Mouse (Mus musculus) G1E (cell line): ENCODE results near the gene Rasgef1b. TPM values are rescaled to one million over a fixed set of nuclear protein-coding genes. Genes with fewer than 3 reads are reported as not detected.

Experiments
- ATAC-seq: 2 replicates; pipeline ENCODE4 v1.8.0; 2016; ENCODE audit warnings: mild to moderate bottlenecking; ENCODE audit not compliant: insufficient number of reproducible peaks, poor library complexity, low FRiP score, severe bottlenecking; ENCODE audit errors: extremely low read depth
- DNase-seq: peaks from one replicate; pipeline ENCODE4 v3.0.0; 2012; ENCODE audit warnings: low spot score
- H3K27me3 ChIP-seq: 2 replicates; pipeline ENCODE4 v1.6.1; 2012; ENCODE audit warnings: mild to moderate bottlenecking, low read length, inconsistent platforms; ENCODE audit not compliant: insufficient read depth
- H3K36me3 ChIP-seq: replicated peaks from 2 replicates; pipeline ENCODE3; 2012; ENCODE audit warnings: mild to moderate bottlenecking, inconsistent platforms
- H3K4me1 ChIP-seq: 2 replicates; pipeline ENCODE4 v1.6.1; 2012; ENCODE audit warnings: low read depth, low read length, inconsistent platforms, mixed read lengths; ENCODE audit not compliant: insufficient read depth
- H3K4me3 ChIP-seq: 2 replicates; pipeline ENCODE4 v1.5.1; 2012; ENCODE audit warnings: low read depth, mild to moderate bottlenecking, inconsistent platforms, low read length, moderate library complexity, mixed read lengths
- H3K9me3 ChIP-seq: replicated peaks from 2 replicates; pipeline ENCODE4 v1.6.1; 2012; ENCODE audit warnings: inconsistent platforms
- CTCF ChIP-seq: IDR thresholded peaks from 2 replicates; pipeline ENCODE4 v1.5.1; 2012; ENCODE audit warnings: low read depth, low read length, inconsistent platforms, mixed read lengths
- GATA1 ChIP-seq: IDR thresholded peaks from 2 replicates; pipeline ENCODE4 v1.6.1; 2012; ENCODE audit warnings: borderline replicate concordance, low read length, inconsistent platforms, mixed read lengths
- GATA2 ChIP-seq: IDR thresholded peaks from 2 replicates; pipeline ENCODE4 v1.6.1; 2012; ENCODE audit warnings: low read depth, low read length, inconsistent platforms, borderline replicate concordance
- POLR2AphosphoS5 ChIP-seq: IDR thresholded peaks from 2 replicates; pipeline ENCODE4 v1.6.1; 2012; ENCODE audit warnings: low read depth, low read length, inconsistent platforms; ENCODE audit not compliant: insufficient replicate concordance
- TAL1 ChIP-seq: conservative IDR thresholded peaks from 2 replicates; pipeline ENCODE4 v1.6.1; 2012; ENCODE audit warnings: low read depth, low read length, inconsistent platforms, mixed read lengths
- polyA plus RNA-seq: library from polyadenylated mRNA; stranded (reverse); fragments of >175 nt; gene quantifications from 2 replicates; pipeline ENCODE4 v1.2.3, GENCODE M21; 2012
- total RNA-seq, 2 experiments: library from RNA; stranded (forward) in 1 of 2; stranded (reverse) in 1 of 2; fragments of 200-1000 nt in 1 of 2; fragments of >200 nt in 1 of 2; fragmentation: Nextera tagmentation in 1 of 2; gene quantifications; 2 replicates each; pipeline ENCODE4 v1.2.3; 2014 to 2017

Rasgef1b gene
- total and polyA plus RNA-seq, 3 experiments = 0.38 TPM; not detected in 2

DNA sequence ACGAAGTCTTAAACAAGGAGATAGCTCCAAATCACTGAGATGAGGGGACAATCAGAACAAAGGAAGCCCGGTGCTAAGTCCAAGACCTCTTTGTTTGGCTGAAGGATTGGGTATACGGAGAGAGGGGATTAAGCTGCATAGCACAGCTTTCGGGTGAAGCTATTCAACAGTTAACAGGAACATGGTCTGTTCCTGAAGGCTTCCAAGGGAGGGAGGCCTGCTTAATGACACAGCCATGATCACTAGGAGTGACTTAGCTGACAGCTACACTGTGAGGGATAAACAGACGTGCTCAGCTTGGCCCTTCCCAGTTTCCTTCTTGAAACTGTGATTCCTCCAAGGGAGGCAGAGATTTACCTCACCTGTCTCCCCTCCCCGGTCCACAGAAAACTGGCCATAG, 41.0 kb downstream of the Rasgef1b start:
- Histone ChIP-seq H3K9me3 (peaks cover 65% of the 10 kb centered on the region), H3K4me3 (no peak overlapping the region), H3K4me1 (no peaks in the 10 kb centered on the region), H3K27me3 (no peaks in the 10 kb centered on the region), H3K36me3 (no peaks in the 10 kb centered on the region)
- ATAC-seq = no peak
- DNase-seq = no peak
- TF ChIP-seq GATA2 (no peak), GATA1 (no peak), CTCF (no peak), TAL1 (no peak), POLR2AphosphoS5 (no peak)

DNA sequence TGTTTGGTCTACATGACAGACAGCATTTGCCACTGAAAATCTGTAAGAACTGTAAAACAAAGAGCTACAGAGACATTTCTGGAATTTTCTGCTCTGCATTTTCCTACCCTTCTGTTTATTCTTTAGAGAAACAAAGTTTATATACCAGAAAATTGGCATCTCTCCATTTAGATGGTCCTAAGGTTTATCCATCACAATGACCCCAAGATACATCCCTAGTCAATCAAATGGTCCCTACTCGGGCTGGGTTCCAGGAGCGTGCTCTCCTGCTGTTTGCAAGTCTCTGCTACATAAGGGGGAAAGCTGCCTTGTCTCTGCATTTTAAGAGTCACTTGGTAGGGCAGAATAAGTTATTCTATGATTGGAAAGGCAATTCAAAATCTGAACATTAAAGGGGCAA, 44.8 kb downstream of the Rasgef1b start:
- H3K36me3 ChIP-seq = no peaks in the 10 kb centered on the region
- no peaks in the 10 kb centered on the region for H3K27me3 ChIP-seq
- DNase-seq (no peak), ATAC-seq (no peak)
- peaks cover 52% of the 10 kb centered on the region for H3K9me3 ChIP-seq
- no peaks in the 10 kb centered on the region for H3K4me1 ChIP-seq
- no peak overlapping the region for H3K4me3 ChIP-seq
- TF ChIP-seq CTCF (no peak), GATA1 (no peak), GATA2 (no peak), TAL1 (no peak), POLR2AphosphoS5 (no peak)

DNA sequence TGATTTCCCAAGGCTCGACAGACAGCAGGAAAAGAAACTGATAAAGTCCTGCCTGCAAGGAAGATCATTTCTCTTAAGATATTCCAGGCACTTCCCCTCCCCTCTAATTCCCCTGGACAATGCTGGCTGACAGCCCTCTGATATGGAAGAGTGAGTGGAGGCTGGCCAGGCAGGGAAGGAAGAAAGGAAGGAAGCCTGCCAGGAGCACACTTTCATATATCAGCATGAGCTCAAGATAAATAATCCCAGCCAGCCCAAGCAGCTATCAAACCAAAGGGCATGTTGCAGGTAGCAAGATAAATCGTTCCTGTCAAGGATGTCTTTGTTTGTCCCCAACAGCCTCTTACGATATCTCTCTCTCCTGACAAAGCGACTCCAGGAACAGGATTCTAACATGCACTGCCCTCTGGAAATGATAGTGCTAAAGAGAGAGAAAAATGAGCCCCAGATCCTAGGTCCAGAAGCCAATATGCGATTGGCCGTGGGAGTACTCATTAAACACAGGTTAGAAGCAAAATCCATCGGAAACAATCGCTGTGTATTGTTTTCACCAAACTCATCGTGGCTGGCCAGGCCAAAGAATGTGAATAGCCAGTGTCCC, 58.8 kb downstream of the Rasgef1b start:
- no peaks in the 10 kb centered on the region for H3K27me3 ChIP-seq
- no peaks in the 10 kb centered on the region for H3K4me1 ChIP-seq
- H3K36me3 ChIP-seq = no peaks in the 10 kb centered on the region
- no peak for ATAC-seq
- no peak for DNase-seq
- no peak overlapping the region for H3K4me3 ChIP-seq
- no peak for TF ChIP-seq GATA1
- TF ChIP-seq CTCF = no peak
- no peak for TF ChIP-seq GATA2
- no peak for TF ChIP-seq POLR2AphosphoS5
- no peak for TF ChIP-seq TAL1
- H3K9me3 ChIP-seq = peaks cover 72% of the 10 kb centered on the region

DNA sequence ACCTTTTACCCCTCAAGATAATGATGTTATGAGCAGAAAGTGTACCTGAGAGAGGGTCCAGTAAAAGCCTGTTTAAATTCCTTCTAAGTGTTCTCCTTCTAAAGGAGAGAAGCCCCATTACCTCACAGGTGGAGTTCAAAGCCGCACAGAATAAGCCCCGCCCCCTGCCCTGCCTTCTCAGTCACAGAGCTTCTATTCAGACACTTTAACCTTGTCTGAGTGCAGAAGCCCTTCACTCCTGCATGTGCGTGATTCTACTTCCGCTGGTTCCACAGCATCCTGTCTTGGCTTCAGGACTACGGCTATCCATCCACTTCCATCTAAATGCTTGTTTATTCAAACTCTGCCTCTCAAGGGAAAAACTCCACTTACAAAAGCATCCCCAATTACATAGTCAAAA, 72.8 kb downstream of the Rasgef1b start:
- Histone ChIP-seq H3K9me3 (peaks cover 70% of the 10 kb centered on the region), H3K4me3 (no peak overlapping the region), H3K4me1 (no peaks in the 10 kb centered on the region), H3K36me3 (no peaks in the 10 kb centered on the region), H3K27me3 (no peaks in the 10 kb centered on the region)
- DNase-seq (no peak), ATAC-seq (no peak)
- TF ChIP-seq GATA2 = no peak
- TF ChIP-seq POLR2AphosphoS5 = no peak
- no peak for TF ChIP-seq GATA1
- no peak for TF ChIP-seq TAL1
- TF ChIP-seq CTCF = no peak

DNA sequence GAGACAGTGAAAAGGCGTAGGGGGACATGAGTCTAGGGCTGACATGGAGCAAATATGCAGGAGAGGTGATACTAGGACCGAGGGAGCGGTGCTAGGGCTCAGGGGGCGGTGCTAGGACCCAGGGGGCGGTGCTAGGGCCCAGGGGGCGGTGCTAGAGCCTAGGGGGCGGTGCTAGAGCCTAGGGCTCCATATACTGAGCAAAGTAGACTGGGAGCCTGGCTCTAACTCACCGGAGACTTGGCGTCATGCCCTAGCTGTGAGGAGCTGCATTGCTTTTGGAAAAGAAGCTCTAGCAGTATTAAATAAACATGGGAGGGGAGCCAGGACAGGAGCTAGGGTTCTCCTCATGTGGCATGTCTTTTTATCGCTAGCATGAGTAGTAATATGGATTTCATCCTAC, 75.9 kb downstream of the Rasgef1b start:
- TF ChIP-seq TAL1 = no peak
- no peak for TF ChIP-seq GATA1
- TF ChIP-seq CTCF = no peak
- no peak for TF ChIP-seq POLR2AphosphoS5
- TF ChIP-seq GATA2 = no peak
- no peak overlapping the region for H3K4me3 ChIP-seq
- no peaks in the 10 kb centered on the region for H3K4me1 ChIP-seq
- DNase-seq (no peak), ATAC-seq (no peak)
- H3K36me3 ChIP-seq = no peaks in the 10 kb centered on the region
- no peaks in the 10 kb centered on the region for H3K27me3 ChIP-seq
- peaks cover 78% of the 10 kb centered on the region for H3K9me3 ChIP-seq

DNA sequence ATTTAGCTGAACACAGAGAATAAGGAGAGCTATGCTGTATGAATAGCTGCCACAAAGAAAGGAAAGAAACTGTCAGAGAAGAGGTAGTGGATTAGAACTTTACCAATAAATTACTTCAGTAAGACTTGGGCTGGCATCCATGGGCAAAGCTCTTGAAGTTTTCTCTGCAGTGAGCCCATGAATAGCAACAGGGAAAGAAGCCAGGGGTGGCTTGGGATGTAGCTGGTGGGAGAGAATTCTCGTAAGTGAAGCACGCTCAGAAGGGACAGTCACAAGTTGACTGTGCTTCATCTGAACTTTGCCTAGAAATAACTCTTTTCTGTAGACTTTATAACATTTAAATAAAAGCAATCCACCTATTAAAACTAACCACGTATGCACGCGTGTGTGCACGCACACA, 87.5 kb downstream of the Rasgef1b start:
- DNase-seq (no peak), ATAC-seq (no peak)
- Histone ChIP-seq H3K27me3 (no peaks in the 10 kb centered on the region), H3K9me3 (peaks cover 56% of the 10 kb centered on the region), H3K36me3 (no peaks in the 10 kb centered on the region), H3K4me1 (no peaks in the 10 kb centered on the region), H3K4me3 (no peak overlapping the region)
- TF ChIP-seq POLR2AphosphoS5 (no peak), CTCF (no peak), GATA2 (no peak), GATA1 (no peak), TAL1 (no peak)
